Mouse (Mus musculus) midbrain, postnatal 0 days (tissue): ENCODE data around the gene Gm43517. TPM values are rescaled to one million over a fixed set of nuclear protein-coding genes. Genes with fewer than 3 reads are reported as not detected.

Experiments
- ATAC-seq: fragments of 200-750 bp; cut with Nextera tagmentation; 2 replicates; pipeline ENCODE4 v1.8.0; 2017; ENCODE audit warnings: moderate number of reproducible peaks, mild to moderate bottlenecking, moderate TSS enrichment, moderate library complexity; ENCODE audit not compliant: low FRiP score
- DNase-seq: peaks from one replicate; pipeline ENCODE4 v3.0.0-alpha.2; 2015; ENCODE audit warnings: low spot score
- H3K27ac ChIP-seq: fragments of 300-500 bp; sonication (generic); 2 replicates; pipeline ENCODE4 v1.5.1; 2014; ENCODE audit warnings: low read depth, mild to moderate bottlenecking, low read length, mixed read lengths
- H3K27me3 ChIP-seq: fragments of 300-500 bp; sonication (generic); 2 replicates; pipeline ENCODE4 v1.6.1; 2014; ENCODE audit warnings: low read length, control low read depth, mixed read lengths; ENCODE audit not compliant: insufficient read depth
- H3K36me3 ChIP-seq: fragments of 300-500 bp; sonication (generic); 2 replicates; pipeline ENCODE4 v1.6.1; 2014; ENCODE audit warnings: low read length, control low read depth, mixed read lengths; ENCODE audit not compliant: insufficient read depth
- H3K4me1 ChIP-seq: fragments of 300-500 bp; sonication (generic); 2 replicates; pipeline ENCODE4 v1.6.1; 2014; ENCODE audit warnings: mild to moderate bottlenecking, control low read depth, antibody characterized with exemption, low read length, mixed read lengths; ENCODE audit not compliant: insufficient read depth
- H3K4me2 ChIP-seq: fragments of 300-500 bp; sonication (generic); 2 replicates; pipeline ENCODE4 v1.6.1; 2014; ENCODE audit warnings: low read depth, mild to moderate bottlenecking, low read length, mixed read lengths; ENCODE audit not compliant: poor library complexity, severe bottlenecking
- H3K4me3 ChIP-seq: fragments of 300-500 bp; sonication (generic); 2 replicates; pipeline ENCODE4 v1.5.1; 2014; ENCODE audit warnings: low read depth, mild to moderate bottlenecking, low read length, moderate library complexity
- H3K9ac ChIP-seq: fragments of 300-500 bp; sonication (generic); replicated peaks from 2 replicates; pipeline ENCODE4 v1.6.1; 2014; ENCODE audit warnings: mild to moderate bottlenecking, low read length, moderate library complexity, mixed read lengths; ENCODE audit not compliant: poor library complexity, severe bottlenecking
- H3K9me3 ChIP-seq: fragments of 300-500 bp; sonication (generic); 2 replicates; pipeline ENCODE4 v1.6.1; 2016; ENCODE audit warnings: low read length, control low read depth
- CTCF ChIP-seq: IDR thresholded peaks from 2 replicates; pipeline ENCODE4 v1.5.1; 2016; ENCODE audit warnings: antibody characterized with exemption, mild to moderate bottlenecking
- whole genome bisulfite sequencing: fragments of 180-500 bp; shearing (Covaris S2); extraction: QIAGEN DNeasy Blood & Tissue Kit; methylation state at CpG from one replicate; pipeline ENCODE4 v1.1.7; 2014; 5-methylcytosine and 5-hydroxymethylcytosine counted together
- polyA plus RNA-seq: library from polyadenylated mRNA; unstranded; fragments of >200 nt; fragmentation: Nextera tagmentation; extraction: Ambion mirVana; gene quantifications from 2 replicates; pipeline ENCODE4 v1.2.1, GENCODE M21; 2015
- total RNA-seq: library from RNA; depleted of rRNA; stranded (reverse); fragments of >200 nt; gene quantifications from 2 replicates; pipeline ENCODE4 v1.2.3, GENCODE M21; 2014

The Gm43517 gene
- total and polyA plus RNA-seq, 2 experiments from 2014 or later: 0.27 TPM; not detected in 1

DNA sequence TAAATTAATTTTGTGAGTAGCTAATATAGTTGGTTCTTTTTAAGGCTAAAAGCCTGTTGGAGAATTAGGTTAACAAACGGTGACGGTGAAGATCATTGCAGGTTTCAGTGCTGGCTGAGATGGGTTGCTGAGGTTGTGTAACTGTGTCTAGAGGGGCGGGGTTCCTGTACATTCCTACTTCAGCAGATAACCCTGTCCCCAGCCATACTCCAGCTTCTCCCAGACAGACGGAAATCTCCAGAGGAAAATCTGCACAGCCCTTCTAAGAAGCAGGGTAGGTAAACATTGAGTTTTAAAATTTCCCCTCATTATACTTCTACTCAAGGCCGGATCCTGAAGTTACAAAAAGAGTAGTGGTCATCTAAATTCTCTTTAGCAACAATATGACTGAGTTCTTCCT lies 4.7 kb downstream of the Gm43517 start:
- no peak overlapping the region for H3K4me3 ChIP-seq
- WGBS: 6% methylated on average over 5 of the region's 5 CpGs
- DNase-seq (no peak), ATAC-seq (no peak)
- TF ChIP-seq CTCF: no peak
- no peak overlapping the region for H3K27ac ChIP-seq
- no peaks in the 10 kb centered on the region for H3K4me1 ChIP-seq
- no peak overlapping the region for H3K9ac ChIP-seq
- no peaks in the 10 kb centered on the region for H3K9me3 ChIP-seq
- H3K4me2 ChIP-seq: no peak overlapping the region
- H3K27me3 ChIP-seq: peaks cover 50% of the 10 kb centered on the region
- H3K36me3 ChIP-seq: no peaks in the 10 kb centered on the region

- no peak for TF ChIP-seq CTCF
- Histone ChIP-seq H3K4me3 (no peak overlapping the region), H3K4me2 (no peak overlapping the region), H3K9ac (no peak overlapping the region), H3K27me3 (peaks cover 50% of the 10 kb centered on the region), H3K36me3 (no peaks in the 10 kb centered on the region), H3K4me1 (no peaks in the 10 kb centered on the region), H3K9me3 (no peaks in the 10 kb centered on the region), H3K27ac (no peak overlapping the region)
- 6% methylated on average over 13 of the region's 13 CpGs for WGBS
- no peak for DNase-seq
- ATAC-seq: no peak
Observed at GRCm38 (mm10) chr12:49390257-49390656, 5.3 kb downstream of the Gm43517 start.

GRCm38 (mm10) chr12:49390926-49391304 lies 5.9 kb downstream of the Gm43517 start:
- DNase-seq: no peak
- Histone ChIP-seq H3K36me3 (no peaks in the 10 kb centered on the region), H3K27me3 (peaks cover 48% of the 10 kb centered on the region), H3K9ac (no peak overlapping the region), H3K4me2 (no peak overlapping the region), H3K27ac (no peak overlapping the region), H3K4me1 (no peaks in the 10 kb centered on the region), H3K9me3 (no peaks in the 10 kb centered on the region), H3K4me3 (no peak overlapping the region)
- TF ChIP-seq CTCF: no peak
- 1% methylated on average over 9 of the region's 9 CpGs for WGBS
- ATAC-seq: peak; percentile 21; the same call in 1 of the 2 replicates

DNA sequence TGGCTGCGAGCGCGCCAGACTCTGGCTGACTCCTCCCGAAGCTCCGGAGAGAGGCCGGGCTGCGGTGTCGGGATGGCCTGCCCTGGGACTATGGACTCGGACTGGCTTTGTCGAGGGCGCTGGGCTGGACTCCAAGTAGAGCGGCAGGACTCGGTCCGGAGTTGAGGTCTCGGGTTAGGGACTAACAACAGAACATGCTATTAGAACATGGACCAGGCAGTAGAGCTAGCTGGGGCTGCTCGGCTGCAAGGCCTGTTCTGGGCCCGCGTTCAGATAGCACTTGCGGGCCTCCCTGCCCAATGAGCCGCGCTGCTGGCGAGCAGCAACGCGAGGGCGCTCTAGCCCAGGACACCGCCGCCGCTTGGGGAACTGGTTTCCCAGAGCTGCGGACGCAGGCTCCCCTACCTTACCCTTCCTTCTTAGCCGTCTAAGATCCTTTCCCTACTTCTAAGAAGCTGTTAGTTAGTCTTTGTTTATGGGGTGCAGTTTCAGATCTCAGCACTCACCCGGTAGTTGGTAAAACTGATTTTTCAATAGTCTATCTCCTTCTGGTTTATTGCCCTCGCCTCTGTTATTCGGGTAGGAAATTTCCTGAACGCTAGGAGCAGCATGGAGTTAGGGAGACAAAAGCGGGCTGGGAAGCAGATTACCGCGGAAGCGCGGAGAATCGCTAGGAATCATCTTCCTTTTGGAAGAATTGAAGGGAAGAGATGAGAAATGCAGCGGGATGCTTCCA lies 6.5 kb downstream of the Gm43517 start:
- WGBS: under 1% methylated on average over 42 of the region's 42 CpGs
- H3K9ac ChIP-seq: no peak overlapping the region

GRCm38 (mm10) chr12:49392041-49392390 lies 7.0 kb downstream of the Gm43517 start:
- H3K27ac ChIP-seq: no peak overlapping the region
- H3K4me2 ChIP-seq: no peak overlapping the region
- no peaks in the 10 kb centered on the region for H3K4me1 ChIP-seq
- 4% methylated on average over 10 of the region's 10 CpGs for WGBS
- no peaks in the 10 kb centered on the region for H3K36me3 ChIP-seq
- no peak overlapping the region for H3K4me3 ChIP-seq
- peaks cover 53% of the 10 kb centered on the region for H3K27me3 ChIP-seq
- no peak for ATAC-seq
- H3K9ac ChIP-seq: no peak overlapping the region
- no peak for TF ChIP-seq CTCF
- H3K9me3 ChIP-seq: no peaks in the 10 kb centered on the region
- DNase-seq: no peak

More for the DNA sequence above, 6.5 kb downstream of the Gm43517 start:
- H3K27ac ChIP-seq: no peak overlapping the region
- TF ChIP-seq CTCF: peak; percentile 68
- ATAC-seq: peak; percentile 85
- H3K27me3 ChIP-seq: peaks cover 48% of the 10 kb centered on the region
- H3K4me2 ChIP-seq: no peak overlapping the region
- no peak overlapping the region for H3K4me3 ChIP-seq
- DNase-seq: peak; percentile 74
- H3K36me3 ChIP-seq: no peaks in the 10 kb centered on the region
- no peaks in the 10 kb centered on the region for H3K4me1 ChIP-seq
- H3K9me3 ChIP-seq: no peaks in the 10 kb centered on the region

DNA sequence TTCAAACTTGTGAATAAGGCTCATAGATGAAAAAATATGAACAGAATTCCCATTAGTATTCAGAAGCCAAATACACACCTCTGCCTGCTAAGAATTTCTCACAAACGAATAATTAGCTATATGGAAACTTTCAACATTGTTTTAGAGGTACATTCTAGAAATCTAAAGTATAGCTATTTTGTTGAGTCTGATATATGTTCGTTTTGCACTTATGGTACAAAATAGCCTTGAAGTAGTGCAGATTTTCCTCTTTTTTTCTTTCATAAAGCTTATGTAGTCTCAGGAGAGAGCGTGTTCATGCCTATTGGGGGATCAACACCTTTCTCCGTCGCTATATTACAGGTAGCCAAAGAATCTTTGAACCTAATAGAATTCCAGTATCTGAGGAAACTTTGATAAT lies 7.9 kb downstream of the Gm43517 start:
- H3K4me3 ChIP-seq: no peak overlapping the region
- DNase-seq (no peak), ATAC-seq (no peak)
- no peaks in the 10 kb centered on the region for H3K36me3 ChIP-seq
- H3K27me3 ChIP-seq: peaks cover 59% of the 10 kb centered on the region
- no peak overlapping the region for H3K9ac ChIP-seq
- no peaks in the 10 kb centered on the region for H3K9me3 ChIP-seq
- 4% methylated on average over 5 of the region's 5 CpGs for WGBS
- H3K4me2 ChIP-seq: no peak overlapping the region
- H3K4me1 ChIP-seq: no peaks in the 10 kb centered on the region
- TF ChIP-seq CTCF: no peak
- no peak overlapping the region for H3K27ac ChIP-seq
